Mouse (Mus musculus): ENCODE results near the gene Fxyd1. TPM values are rescaled to one million over a fixed set of nuclear protein-coding genes. Genes with fewer than 3 reads are reported as not detected.

The Fxyd1 gene
- total RNA-seq, 4 experiments from 2014 or later = 843 to 1,156 (median 1,037) TPM

DNA sequence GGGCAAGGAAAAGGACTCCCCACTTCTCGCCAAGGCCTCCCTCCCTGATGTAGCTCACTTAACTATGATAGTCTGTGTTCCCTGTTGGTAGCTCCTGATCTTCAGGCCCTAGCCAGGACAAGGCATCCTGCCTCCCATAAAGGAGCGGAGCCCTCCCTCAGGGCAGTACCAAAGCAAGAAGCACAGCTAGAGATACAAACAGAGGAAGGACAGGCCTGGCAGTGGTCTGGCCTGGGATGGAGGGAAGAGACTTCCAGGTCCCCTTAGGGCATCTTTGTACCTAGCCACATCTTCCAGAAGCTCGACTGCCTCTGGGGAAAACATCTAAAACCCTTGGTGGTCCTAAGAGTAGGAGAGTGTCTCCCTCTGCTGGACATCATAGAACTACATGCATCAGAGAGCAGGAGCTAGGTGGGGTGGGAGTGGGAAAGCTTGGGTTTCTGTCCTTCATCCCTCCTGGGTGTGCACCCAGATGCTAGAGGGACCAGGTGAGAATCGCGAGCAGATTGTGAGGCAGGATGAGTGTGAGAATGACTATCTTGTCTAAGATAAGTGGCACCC lies 21.0 kb upstream of the Fxyd1 start:
- peak; percentile 57 for DNase-seq (ENCODE audit: low spot score)

DNA sequence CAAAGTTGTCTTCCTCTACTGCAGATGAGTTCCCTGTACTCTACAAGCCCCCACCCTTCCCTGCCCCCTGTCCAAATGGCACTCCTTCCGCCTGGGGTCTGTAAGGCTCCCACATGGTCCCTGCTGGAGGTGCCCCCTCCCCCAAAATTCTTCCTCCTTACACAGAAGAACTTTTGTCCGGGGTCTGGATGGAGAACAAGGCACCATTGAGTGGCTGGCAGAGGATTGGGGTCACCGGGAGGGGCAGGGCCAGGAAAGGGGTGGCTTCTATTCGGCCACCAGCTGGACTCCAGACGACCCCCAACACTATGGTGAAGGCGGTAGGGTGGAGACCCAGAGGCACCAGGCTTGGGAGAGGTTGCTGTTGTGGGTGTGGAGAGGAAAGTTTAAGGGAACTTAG lies 20.5 kb upstream of the Fxyd1 start:
- no peak for DNase-seq (ENCODE audit: low spot score)

DNA sequence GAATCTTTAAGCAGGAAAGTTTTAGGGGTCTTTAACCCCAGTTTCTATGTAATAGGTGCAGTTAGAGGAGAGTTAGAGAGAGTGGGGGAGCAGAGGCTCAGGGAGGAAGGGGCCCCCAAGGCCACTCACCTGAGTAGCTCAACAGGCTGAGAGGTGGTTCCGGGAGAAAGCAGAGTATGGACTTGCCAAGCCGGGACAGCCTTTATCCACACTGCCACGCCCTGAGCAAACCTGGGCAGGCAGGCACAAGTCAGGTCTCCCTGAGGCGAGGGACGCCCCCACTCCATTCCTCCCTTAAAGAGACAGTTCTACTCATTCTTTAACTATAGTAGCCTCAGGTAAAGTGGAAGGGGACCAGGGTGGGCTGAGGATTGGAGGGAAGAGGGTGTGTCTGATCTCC lies 19.5 kb upstream of the Fxyd1 start, which contains the start of gene Fxyd3:
TSS of gene Fxyd3 (minus strand) at position 213 of the 400 bp plus-strand sequence.
- DNase-seq (ENCODE audit: low spot score) = no peak

DNA sequence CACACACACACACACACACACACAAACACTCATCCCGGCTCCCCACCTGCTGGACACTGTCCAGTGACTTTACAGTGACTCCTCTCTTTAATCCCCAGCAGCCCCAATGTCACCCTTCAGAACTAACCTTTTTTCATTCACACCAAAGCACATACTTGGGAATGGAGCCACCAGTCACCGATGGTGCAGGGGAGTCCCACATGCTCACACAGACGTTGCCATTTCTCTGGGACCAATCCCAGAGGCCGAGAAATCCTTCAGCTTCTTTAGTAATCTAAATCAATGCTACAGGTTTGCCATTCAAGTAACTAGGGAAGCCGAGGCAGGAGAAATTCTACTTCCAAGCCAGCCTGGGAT lies 17.7 kb upstream of the Fxyd1 start:
- DNase-seq (ENCODE audit: low spot score) = no peak

DNA sequence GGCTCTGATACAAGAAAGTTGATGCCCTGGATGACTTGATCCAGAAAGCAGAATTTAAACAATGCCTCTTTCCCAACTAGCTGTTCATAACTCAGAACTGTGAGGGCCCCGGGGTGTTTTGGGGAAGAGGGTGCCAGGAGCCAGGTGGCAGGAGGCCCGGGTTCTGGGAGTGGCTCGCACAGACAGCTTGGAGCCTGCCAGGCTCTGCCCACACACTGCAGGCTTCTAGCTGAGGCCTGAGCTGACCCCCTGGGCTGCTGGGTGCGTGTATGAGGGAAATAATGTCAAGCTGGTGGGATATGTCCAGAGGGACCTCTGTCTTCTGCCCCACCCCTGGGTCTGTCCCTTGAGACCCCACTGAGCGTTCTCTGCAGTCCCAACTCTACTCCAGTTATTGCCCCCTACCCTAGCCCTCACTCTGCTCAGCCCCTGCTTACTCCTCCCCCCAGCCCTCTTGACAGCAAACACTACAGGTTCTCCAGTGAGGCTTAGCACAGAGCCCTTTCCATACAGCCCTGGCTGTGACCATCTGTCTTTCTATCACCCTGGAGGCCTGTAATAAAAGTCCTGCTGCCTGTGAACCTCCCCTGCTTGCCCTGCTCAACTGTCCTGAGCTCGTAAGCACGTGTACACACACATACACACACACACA lies 17.2 kb upstream of the Fxyd1 start:
- no peak for DNase-seq (ENCODE audit: low spot score)

DNA sequence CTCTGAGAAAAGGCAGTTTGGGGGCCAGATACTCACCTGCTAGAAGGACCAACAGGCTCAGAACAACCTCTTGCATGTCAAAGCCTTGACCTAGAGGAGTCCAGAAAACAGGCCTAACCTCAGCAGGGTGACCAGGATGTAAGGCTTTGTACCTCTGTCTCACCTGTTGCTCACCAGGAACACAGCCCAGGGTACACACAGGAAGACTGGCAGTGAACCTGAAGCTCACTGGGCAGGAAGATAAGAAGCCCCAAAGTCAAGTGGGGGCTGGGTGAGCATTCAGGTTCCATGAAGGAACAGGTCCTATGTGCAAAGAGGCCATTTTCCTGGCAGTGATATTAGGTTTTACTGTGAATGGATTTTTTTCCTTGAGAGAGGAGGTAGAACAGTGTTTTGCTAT lies 16.5 kb upstream of the Fxyd1 start:
- no peak for DNase-seq (ENCODE audit: low spot score)

DNA sequence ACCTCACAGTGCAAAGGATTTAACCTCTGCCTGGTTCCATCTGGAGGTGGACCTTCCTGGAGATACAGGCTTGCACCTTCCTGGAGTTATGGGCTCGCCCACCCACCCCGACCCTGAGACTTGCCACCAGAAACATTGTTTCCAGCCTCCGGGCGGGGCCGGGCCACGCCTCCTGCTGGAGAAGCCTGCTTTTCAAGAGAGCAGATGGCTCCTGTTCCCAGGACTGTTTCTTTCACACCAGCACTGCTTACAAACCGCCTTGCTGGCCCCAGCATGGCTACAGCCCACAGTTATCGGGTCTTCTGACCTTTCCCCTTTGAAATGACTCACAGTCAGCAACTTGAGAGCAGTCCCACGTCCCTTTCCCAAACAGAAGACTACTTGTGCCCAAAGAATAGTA lies 15.3 kb upstream of the Fxyd1 start:
- DNase-seq (ENCODE audit: low spot score) = no peak

DNA sequence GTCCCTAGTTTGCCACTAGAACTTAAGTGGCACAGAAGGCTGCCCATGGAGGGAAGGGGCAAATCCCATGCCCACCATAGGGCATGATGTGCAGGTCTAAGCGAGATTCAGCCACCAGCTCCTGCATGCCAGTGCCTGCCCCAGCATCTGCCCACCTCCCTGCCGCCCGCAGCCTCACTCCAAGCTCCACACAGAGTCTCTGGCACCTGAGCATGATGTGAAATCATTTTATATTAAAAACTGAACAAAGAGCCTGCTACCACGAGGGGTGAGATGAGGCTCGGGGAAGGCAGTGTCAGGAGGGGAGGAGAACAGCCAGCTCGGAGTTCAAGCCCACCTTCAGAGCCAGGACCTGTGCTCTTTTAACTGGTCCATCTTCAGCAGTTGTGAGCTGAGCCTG lies 13.3 kb upstream of the Fxyd1 start:
- no peak for DNase-seq (ENCODE audit: low spot score)

DNA sequence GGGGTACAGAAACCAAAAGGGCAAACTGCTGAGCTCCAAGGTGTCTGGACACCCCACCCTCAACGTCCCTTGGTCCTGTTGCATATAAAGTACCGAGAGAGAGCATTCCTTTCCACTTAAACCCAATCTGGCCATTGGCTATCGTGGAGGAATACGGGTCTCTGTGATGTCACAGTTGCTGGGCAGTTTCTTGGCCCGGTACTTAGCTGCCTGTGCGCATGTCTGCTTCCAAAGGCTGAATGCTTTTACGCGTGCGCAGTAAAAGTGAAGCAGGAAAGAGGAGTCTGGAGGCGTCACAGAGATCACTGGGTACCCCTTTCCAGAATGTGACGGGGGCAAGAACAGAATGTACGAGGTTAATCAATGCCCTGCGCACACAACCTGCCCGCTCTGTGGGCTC lies 12.5 kb upstream of the Fxyd1 start:
- no peak for DNase-seq (ENCODE audit: low spot score)

DNA sequence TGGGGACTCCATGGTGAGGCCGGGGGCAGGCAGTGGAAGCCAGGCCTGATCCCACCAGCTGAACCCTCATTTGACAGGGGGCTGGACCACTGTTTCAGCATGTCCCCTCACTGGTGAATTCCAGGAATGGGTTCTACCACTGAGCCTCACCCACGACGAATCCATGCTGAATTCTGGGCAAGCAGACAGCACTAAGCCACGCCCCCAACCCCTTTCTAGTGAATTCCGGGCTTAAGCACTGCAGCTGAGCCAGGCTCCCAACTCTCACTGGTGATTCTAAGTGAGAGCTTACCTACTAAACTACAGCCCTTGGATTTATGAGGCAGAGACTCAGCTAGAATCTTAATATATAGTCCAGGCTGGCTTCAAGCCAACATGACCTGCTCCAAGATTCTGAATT lies 10.8 kb upstream of the Fxyd1 start:
- no peak for DNase-seq (ENCODE audit: low spot score)

DNA sequence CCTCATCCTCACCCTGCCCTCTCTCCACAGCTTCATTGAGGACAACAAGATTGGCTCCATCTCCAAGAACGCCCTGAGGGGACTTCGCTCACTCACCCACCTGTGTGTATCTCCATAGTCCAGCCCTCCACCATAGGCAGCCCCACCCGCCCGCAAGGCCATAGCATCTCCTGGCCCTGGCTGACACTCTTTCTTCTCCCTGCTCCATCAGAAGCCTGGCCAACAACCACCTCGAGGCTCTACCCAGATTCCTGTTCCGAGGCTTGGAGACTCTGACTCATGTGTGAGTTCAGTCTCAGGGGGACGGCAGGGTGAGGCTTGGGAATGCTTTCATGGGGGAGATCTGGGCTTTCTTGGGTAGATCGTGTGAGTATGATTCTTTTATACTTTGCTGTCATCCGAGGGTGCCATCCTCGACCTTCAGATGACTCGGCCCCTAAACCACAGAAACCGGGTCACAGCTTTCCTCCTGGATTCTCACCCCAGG lies 6.1 kb upstream of the Fxyd1 start:
- DNase-seq (ENCODE audit: low spot score) = no peak

DNA sequence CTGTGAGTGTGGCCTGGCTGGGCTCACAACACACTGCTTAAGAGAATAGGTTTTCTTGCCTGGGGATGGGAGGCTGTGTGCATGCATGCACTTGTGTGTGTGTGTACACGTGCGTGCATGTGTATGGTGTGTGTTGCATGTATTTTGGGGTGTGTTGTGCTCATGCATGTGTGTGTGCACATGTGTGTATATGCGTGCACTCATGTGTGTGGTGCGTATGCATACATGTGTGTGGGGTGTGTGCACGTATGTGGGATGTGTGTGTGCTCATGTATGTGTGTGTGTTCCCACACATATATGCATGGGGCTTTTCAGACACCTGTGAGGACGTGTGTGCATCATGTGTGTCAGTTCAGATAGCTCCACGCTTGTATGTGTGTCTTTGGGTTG lies 3.6 kb upstream of the Fxyd1 start:
- no peak for DNase-seq (ENCODE audit: low spot score)

DNA sequence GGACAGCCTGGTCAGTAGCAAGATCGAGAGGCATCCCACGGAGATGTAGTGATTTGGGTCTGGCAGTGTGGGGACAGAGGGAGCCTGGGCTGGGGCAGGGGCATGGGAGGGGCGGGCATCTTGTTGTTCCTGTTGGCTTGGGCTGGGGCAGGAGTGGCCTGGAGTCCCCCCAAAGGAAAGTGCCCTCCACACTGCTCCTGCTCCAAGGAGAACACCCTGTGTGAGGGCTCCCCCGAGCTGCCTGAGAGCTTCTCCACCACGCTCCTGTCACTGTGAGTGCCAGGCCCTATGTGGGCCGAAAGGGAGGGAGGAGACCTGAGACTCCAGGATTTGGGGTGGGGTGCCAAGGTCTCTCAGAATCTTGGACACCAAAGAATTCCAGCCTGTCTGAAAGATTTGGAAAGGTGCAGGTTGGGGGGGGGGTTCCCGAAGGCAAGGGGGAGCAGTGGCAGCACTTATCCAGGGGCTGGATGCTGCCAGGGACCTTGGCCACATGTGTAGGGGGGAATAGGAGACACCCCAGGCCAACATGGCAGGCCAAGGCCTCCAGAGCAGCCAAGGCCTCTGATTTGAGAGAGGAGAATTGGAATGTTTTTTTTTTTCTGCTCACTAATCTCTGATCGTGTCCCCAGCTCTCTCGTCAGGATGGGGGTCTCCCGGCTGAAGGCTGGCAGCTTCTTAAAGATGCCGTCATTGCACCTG lies 3.1 kb upstream of the Fxyd1 start:
- no peak for DNase-seq (ENCODE audit: low spot score)

DNA sequence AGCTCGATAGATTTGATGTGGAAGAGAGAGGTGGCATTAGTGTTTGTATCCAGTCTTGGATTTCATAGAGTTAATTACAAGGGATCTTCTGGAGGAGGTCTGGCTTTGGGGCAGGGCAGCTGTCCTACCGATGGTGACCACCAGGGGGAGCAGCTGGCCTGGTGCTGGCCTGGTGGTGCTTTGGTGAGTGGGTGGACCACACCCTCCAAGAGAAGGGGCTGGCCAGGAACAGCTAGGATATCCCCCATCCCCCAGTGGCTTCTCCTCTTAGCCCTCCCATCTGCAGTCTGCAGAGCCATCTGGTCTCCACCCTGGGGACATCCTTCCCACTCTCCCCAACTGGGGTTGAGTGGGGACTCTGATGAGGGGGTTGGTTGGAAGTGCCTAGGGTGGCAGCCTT lies 2.1 kb upstream of the Fxyd1 start, which contains the start of gene Lgi4:
TSS of gene Lgi4 (plus strand) at position 235 of the 400 bp plus-strand sequence.
- peak; percentile 89 for DNase-seq (ENCODE audit: low spot score)

DNA sequence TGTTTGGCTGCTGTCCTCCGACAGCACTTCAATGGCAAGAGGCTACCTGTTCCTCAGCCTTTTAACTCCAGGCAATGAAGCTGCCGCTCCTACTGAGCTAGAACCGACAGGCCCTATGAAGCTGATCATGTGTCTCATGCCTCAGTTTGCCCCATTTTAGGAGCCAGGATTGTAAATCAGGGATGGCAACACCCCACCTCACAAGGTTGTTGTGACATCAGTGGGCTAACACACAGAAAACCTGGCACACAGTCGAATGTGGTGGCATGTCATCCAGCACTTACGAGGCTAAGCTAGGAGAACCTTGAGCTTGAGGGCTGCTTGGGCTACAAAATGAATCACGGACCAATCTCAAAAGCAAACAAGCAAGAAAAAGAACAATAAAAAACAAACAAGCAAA lies 1.2 kb upstream of the Fxyd1 start:
- DNase-seq (ENCODE audit: low spot score) = no peak

DNA sequence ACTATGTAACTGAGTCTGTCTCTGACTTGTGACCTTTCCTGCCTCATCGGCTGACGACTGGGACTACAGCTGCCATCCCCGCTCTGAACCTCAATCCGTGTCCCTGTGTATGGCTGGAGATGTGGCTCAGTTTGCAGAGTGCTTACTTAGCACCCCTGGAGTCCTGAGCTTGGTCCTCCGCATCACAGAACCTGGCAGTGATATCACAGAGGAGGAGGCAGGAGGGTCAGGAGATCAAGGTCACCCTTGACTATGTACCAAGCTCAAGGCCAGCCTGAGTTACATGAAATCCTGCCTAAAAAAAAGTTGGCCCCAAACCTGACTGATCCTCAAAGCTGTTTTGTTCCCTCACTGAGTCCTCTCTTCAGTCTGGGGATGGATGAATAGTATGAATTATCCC lies 731 bp upstream of the Fxyd1 start:
- DNase-seq (ENCODE audit: low spot score) = no peak

DNA sequence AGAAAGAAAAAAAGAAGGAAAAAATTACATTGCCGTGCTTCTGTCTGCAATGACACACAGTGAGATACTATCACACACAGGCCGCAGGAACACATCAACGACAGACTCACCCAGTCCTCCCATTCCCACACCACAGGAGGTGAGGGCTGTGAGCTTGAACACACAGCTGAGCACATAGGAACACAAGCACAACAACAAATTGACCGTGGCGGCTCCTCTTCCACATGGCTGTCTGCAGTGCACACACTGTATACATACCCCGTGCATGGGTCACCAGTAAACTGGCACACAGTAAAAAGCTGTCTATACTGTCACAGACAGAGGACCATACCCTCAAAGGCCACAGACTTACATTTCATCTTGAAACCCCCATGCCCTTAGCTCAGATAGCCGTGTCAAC lies 551 bp downstream of the Fxyd1 start:
- DNase-seq (ENCODE audit: low spot score) = no peak

DNA sequence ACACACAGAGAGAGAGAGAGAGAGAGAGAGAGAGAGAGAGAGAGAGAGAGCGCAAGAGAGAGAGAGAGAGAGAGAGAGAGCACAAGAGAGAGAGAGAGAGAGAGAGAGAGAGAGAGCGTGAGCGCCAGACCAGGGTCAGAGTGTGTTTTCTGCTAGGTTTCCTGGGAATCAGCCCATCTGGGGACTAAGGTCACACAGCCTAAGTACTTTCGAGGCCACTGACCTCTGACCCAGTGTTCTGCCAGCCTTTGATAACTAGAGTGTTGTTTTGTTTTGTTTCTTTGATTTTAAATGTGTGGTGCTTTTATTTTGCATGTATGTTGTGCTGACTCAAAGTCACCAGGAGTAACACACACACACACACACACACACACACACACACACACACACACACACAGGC lies 1.1 kb downstream of the Fxyd1 start:
- no peak for DNase-seq (ENCODE audit: low spot score)

DNA sequence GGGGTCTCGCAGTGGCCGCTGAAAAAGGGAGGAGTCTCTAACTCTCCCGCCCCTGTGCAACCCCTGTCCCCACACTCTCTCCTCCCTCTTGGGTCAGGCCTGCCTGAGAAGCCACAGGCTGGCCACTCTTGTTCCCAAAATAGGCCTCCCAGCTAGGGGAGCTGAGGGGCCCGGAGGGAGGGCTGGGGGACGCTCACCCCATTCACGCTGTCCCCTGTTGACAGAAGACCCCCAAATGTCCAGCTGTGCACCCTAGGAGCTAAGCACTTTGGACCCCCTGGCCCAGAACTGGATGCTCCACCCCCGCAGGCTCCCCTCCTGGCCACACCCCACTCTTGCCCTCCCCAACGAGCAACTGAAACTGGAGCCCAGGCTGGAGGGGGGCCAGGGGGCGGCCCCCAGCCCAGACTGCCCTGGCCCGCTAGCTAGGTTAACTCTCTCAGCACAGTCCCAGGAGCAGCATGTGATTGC lies 1.6 kb downstream of the Fxyd1 start:
- DNase-seq (ENCODE audit: low spot score) = peak; percentile 86

DNA sequence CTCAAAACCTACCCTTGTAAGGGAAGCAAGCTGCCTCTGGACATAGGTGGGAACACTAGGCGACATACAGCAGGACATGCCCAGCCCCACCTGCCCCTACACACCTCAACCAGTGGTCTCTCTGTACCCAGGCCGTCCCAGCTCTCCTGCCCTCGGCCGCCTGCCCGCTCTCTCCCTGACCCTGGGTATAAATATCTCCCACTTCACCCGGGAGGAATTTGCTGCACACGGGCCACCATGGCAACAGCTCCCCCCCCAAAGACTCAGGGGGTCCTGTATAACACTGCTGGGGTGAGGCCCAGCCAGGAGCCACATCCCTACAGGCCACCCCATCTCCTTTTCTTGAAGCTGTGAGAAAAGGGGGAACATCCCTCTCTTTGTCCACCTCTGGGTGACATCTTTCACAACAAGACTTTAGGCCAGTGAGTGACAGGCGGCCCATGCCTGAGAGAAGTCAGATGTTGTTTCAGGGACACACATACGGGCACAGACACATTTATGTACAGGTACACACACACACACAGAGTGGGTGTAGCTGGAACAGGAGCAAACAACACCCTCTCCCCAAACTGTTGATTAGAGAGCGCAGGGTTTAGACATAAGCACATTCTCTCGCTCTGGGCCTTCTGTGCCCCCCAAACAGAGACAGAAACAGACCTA lies 2.2 kb downstream of the Fxyd1 start:
- peak; percentile 62 for DNase-seq (ENCODE audit: low spot score)

DNA sequence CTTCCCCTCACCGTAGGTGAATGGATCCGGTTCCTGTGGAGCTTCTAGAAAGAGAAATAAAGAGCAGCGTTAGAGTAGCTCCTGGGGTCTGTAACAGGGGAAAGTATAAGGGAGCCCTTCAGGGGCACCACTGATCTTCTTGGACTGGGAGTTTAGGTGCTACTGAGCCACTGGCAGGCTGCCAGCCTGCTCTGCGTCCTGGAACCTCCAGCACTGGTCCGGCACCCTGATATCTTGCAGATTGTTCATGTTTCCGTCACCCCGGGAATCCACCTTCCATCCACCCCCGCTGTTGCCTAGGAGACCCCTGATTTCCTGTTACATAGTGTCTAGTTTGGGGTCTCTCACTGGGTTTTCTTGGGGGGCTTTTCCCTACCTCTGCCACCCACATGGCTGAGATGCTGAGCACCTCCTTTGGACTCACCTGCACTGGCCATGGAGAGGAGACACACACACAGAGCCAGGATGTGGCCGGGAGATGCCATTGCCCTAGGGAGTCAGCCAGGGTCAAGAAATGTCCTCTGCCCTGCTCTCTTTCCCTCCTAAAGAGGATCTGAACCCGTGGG lies 3.0 kb downstream of the Fxyd1 start:
- no peak for DNase-seq (ENCODE audit: low spot score)
